Mouse (Mus musculus) testis, postnatal 14 days (tissue): ENCODE measurements around the gene F5.
A peak's percentile ranks its signal among the peaks of the same experiment; 100 is the strongest.

Experiments used
- DNase-seq: peaks from one replicate; pipeline ENCODE4 v3.0.0; 2021; ENCODE audit warnings: low spot score

The F5 gene

DNA sequence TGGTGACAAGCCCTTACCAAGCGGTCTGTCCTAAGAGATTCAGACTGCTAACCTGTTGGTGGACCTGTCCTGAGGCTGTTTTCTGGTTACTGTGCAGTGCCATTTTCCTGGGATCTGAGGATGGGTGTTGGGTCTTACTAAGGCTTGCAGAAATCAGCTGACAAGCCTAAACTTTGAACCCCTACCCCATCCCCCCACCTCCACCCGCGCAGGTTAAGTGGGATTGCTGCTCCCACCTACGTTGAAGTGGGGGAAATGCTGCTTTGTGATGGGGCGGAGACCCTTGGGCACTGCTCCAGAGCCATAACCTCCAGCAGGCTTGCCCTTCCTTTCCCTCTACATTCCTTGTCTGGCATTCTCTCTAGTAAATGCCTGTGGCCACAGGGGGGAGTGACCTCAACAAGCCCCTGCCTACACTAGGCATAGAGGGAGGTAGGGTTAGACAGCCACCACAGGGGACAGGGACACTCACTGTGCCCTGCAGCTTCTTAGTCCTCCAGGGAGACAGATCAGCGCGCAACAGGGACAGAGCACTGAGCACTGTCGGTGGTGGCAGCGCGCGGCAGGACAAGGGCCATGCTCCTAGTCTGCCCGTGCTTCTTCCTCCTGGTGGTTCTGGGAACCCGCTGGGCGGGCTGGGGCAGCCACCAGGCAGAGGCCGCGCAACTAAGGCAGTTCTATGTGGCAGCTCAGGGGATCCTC lies at the start of gene F5:
F5 (plus strand) TSS at position 452 of the 702 bp plus-strand sequence.
- no peak for DNase-seq

DNA sequence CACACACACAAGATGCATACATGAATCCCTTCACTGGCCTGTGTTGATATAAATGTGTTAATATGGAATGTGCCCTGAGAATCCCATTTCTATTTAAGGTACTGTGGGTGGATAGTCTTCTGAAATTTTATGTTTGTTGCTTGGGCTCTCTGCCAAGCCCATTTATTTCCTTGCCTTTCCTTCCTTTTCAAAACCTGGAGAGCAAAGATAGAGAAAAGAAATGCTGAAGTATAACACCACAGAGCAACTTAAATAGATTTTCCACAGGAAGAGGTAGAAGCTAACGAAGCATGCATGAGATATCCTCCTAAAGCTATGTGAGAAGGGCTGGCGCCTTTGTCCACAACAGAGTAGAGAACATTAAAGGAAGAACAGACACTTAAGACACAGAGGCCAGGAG lies 41.9 kb upstream of the F5 start:
- DNase-seq = no peak

DNA sequence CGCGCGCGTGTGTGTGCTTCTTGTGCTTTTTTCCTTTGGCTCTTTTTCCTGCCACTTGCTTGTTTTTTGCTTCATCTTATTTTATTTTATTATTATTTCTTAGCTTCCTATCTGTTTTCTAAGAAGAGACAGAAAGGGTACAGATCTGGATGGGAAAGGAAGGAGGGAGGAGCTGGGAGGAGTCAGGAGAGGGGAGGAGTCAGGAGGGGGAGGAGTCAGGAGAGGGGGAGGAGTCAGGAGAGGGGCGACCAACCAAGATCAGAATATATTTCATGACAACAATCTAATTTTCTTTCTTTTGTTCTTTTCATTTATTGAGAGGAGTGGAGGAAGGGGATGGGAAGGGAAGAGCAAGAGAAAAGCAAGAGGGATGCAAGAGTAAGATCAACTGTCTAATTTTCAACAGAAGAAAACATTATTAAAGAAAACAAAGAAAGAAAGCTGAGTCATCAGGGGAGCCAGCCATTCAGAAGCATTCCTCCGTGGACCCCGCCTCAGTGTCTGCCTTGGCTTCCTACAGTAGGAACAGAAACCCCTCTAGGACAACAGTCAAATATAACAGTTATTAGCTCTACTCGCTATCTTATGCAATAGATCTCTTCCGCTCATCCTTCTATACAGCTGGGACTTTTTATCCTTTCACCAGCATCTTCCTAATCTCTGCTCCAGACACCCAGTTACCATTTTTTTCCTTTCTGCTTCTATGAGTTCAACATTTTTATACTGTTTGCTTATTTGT lies 40.9 kb upstream of the F5 start:
- DNase-seq = no peak

DNA sequence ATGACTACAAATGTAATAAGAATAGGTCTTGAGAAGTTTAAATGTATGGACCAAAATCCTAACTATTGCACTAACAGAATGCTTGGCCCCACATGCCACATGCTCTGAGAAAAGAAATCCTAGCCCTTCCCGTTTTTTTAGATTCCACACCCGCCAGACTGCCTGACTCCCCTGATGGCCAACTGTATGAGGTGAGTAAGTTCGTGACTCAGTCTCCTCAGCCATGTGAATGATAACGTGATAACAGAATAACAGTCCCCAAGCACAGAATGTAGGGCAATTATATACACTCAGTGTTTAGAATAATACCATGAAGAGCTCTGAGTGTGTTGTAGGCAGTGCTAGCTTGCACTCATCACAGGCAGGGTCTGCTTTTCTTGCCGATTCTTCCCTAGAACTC lies 37.4 kb upstream of the F5 start:
- no peak for DNase-seq

DNA sequence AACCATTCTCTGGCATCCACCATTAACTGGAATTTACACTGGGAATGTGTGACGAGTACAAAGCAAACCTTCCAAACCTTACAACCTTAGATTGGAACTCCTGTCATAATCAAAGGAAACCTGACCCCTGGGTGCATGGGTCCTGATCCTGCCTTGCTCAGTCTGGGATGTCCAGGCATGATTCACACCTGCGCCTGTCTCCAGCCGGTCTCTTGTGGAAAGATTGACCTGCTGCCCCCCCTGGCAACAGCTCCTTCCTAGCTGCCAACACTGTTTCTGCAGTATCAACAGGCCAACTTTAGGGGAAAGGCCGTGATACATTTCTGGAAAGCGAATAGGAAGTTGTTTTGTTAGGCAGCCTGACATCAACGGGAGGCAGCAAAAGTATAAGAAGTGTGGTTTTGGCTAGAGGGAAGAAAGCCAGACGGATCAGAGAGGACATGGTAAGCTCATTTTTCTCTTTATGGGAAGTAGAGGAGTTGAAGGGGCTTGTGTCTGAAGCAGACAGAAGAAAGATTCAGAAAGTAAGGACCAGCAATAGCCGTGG lies 36.6 kb upstream of the F5 start, which contains the start of gene Selp:
Selp (plus strand) TSS at position 318 of the 547 bp plus-strand sequence.
- DNase-seq = no peak

DNA sequence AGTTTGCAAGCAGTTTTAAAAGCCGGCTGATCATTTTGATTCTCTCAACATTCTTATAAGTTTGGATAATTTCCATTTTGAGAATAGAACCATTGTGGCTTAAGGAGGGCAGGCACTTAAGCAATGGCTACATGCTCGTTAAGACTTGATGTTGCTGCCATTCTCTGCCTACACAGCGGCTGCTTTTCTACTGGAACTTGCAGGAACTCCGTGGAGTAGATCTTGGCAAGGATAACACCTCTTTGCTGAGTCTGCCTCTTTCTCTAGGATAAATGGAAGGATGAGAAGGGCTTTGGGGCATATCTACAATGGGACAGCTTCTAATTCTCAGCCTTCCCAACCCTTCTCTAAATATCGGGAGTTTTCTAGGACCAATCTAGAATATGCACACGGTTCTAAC lies 36.0 kb upstream of the F5 start:
- no peak for DNase-seq

DNA sequence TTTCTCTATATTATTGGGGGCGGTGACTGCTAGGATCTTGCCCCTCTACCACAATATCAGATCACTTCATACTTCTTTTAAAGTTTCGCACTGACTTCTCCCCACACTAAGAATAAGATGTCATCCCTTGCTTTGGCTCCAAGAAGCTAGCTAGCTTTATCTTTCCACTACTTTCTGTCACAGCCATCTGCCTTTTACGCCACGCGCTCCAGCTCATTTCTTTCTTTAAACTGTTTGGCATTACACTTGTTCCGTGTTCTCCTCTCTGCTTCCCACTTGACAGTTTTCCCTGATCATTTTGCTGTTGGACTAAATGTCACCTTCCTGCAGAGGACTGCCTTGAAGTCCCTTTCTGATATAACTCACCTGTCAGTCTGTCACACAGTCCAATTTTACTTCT lies 33.8 kb upstream of the F5 start:
- no peak for DNase-seq

DNA sequence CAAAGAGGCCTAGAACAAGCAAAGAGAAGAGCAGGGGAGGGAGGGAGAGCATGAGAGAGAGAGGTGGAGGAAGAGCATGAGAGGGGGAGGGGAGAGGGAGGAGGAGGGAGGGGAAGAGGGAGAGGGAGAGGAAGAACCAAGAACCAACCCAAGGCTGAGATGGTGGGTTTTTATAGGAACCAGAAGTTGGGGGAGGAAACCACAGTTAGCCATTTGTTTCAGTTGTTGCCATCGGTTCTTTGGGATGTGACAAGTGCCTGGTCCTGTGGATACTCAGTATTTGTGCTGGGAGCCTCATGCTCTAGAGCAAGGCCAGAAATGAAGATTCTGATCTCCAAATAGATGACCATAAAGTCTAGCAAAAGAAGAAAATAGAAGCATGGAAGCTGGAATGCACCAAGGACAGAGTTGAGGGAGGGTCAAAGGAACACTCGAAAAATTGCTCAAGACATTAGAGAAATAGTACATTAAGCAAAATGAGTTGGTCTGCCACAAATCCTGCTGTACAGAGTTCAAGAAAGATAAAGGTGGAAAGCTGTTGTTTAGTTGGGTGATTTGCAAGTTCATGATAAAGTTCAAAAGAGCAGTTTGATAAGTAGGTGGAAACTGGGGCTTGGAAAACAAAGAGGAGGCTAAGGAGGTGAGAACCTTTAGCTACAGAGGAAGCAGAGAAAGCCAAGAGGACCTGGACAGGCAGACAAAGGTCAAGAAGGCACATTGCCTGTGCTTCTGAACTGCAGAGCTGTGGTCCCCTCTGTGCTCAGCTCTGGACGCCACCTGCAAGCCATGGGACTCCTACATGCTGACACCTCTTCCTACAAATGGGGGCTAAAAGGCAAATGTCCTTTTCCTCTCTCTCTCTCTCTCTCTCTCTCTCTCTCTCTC lies 31.5 kb upstream of the F5 start:
- DNase-seq = no peak

DNA sequence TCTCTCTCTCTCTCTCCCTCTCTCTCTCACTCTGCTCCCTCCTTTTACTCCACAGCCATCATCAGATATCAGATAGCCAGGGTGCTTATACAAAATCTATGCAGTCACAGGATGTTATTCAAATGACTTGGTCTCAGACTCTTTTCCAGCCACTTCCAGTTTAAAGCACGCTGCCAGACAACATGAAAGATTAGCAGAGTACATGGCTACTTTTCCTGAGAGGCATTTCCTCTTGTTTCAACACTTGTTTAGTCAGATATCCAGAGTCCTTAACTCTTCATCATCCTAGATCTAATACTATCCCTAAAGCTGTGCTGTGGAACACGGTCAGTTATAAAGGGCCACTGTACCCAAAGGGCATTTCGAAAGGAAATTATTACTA lies 30.9 kb upstream of the F5 start:
- DNase-seq = no peak

DNA sequence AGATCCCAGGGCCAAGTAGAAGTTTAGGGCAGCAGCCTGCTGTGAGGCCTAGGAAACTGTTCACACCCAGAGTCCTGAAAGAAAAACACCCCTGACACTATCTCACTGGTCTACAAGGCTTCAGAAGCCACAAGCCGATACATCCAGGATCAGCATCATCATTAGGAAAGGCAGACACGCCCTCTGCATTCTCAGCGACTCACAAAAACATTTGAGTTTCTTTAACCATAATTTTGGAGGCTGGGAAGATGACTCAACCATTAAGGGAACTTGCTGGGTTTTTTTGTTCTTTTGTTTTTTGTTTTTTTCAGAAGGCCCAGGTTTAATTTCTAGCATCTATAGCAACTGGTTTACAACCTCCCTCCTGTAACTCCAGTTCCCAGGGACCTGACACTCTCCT lies 27.8 kb upstream of the F5 start:
- DNase-seq = no peak

DNA sequence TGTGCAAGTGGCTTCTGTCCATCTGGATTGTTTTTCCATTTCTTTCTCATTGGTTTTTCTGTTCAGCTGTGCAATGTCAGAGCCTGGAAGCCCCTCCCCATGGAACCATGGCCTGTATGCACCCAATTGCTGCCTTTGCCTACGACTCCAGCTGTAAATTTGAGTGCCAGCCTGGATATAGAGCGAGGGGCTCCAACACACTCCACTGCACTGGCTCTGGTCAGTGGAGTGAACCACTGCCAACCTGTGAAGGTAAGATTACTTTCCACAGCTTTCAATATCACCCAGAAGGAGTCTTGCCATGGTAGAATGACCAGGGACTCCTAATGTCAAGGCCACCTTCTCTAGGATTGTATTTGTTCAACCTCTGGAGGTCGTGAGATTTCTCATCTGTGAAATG lies 21.6 kb upstream of the F5 start:
- DNase-seq = no peak

DNA sequence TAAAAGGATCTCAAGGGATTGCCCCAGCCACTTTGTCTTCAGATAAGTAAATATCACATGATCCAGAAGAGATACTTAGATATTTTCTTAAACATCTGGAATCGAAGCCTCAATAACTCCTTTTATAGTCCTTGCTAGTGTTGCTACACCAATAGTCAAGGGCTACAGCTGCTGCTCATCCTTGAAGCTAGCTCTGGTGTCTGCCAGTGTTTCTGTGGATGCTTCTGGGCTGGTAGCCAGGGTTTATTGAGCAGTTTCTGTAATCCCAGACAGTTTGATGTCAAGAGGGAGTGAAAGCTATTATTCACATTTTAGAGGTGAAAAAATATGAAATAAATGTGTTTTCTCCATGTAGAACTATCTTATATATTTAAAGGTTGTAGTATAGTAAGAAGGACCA lies 19.0 kb upstream of the F5 start:
- no peak for DNase-seq

DNA sequence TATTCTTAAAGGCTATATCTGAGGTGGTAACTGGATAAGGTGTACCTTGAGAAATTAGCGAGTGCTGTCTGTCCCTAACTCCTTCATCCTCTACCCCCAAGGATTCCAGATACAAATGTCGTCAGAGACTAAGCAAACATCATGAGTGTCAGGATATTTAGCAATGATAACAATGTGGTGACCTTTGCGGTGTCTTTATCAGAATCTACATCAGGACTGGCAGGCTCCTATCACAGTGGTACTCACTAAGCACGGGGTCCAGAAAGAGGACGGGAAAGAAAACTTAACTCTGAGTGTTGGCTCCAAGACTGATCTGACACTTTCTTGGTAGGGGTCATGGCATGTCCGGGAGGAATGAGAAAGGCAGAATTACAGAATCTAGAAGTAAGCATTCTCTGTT lies 17.5 kb upstream of the F5 start:
- DNase-seq = no peak

DNA sequence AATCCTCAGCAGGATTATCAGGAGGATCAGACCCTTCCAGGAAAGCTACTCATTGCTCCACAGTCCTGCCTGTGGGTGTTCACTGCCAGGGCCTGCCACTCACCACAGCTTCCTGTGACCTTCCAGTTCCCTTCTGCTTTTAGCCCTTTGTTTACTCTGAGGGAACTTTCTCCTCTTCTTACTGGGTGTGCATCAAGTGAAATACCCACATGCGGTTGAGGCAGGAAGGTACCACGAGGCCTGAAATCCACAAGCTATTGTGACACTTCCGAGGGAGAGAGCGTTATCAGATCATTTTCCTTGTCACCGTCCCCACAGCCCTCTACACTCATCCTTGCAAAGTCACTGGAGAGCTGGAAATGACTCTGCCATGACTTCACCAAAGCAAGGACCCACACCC lies 16.3 kb upstream of the F5 start:
- DNase-seq = no peak

DNA sequence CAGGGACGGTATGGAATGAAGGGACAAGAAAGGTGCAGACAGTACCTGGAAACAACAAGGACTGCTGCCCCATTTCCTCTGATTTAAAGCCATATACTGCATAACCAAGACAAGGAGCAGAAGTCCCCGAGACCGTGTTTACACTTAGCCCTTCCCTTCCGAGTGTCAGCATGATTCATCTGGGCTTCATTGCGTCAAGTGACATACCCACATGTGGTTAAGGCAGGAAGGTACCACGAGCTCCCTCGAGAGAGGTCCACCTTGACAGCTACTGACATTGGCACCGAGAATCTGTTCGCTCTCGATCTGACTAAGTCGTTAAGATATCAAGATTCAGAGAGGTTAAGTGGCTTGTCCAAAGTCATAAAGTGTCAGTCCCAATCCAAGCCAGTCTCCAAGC lies 15.7 kb upstream of the F5 start:
- DNase-seq = no peak

DNA sequence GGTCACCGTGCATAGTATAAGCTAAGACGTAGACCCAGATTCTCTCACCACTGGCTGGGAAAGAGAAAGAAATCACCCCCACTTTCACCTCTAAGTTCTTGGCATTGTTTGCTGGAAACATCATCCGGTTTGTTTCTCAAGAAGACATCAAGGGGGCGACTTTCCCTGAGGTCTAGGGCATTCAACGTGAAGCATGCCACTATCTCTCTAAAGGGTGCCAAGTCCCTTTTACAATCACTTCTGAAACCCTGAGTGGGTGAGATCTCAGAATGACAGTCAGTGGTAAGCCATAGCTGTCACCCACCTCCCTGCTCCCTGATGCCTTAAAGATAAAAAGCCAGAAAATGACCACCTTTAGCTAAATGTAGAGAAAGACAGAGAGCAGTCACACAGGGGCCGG lies 15.0 kb upstream of the F5 start:
- no peak for DNase-seq

DNA sequence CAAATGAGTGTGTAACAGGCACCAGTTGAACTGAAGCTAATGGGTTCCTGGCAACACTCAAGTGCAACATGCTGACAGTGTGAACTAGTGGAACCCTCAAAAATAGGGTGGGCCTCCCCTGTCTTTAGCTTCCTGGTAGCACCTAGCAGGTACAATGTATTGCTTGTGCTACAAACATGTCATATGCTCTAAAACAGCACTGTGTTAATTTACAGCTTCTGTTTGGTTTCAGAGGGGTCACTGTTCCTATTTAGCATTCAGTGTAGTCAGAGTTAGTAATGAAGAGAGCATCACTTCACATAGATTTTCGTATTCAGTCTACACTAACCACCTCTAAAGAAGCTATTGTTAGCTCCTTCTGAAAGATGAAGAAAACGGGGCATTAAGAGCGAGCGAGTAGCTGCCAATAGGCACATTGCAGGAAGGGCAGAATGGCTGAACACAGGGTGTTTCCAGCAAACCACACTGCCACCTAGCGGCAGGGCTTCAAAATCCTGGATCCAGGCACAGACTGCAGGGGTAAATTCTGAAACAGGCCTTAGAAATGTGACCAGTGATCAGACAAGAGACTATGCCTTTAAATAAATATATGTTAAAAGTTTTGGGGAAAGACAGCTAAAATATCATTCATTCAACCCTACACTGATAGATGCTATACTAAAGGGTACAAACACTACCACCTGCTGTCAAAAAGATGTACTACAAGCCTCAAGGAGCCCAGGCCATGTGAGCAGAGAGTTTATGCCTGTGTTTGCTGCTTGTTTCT lies 13.1 kb upstream of the F5 start:
- DNase-seq = peak; percentile 28

DNA sequence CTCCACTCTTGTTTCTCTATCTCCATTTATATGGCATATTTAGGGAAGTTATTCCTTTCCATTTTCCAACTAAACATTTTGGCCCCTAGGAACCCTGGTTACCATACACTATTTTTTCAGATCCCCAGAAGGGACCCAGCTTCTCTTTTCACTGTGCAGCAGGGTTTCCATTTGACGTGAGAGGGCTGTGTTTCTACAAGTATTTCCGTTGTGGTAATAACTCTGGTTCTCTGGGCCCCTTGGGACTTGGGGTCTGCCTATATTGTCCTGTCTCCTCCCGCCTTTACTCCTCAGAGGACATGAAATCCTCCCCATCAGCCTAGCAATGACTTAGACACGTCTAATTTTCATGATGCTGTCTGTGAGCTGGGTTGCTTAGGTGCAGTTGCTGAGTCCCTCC lies 12.2 kb upstream of the F5 start:
- DNase-seq = no peak

DNA sequence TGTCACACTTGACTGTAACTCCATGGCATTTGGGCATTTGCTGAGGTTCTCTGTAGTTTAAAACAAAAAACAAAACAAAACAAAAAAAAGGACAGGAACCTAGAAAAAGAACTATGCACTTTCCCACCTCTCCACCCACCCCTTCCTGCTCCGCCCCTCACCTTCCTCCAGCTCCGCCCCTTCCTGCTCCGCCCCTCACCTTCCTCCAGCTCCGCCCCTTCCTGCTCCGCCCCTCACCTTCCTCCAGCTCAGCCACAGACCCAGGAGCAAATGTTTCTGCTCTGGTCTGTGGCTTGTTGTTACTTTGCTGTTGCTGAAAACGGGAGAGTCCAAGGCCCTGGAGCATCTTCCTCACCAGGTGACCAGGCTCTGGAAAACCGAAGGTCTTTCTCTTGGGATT lies 2.6 kb upstream of the F5 start:
- DNase-seq = peak; percentile 24

DNA sequence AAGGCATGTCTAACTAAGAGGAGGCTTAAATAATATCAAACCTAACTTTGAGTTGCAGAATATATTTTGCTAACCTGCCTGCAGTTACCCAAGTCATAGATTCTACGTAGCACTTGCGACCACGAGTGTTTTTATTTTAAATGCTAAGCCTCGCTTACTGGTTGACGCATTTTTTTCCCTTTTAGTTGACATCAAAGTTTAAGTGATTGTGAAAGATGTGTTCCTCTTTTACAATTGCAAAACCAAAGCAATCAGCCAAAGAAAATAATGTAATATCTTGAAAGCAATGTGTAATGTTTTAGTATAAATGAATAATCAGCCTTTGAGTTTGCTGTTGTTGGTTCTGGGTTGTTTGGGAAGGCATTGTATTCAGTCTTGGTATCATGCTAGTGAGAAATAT lies 1.2 kb downstream of the F5 start:
- DNase-seq = no peak

DNA sequence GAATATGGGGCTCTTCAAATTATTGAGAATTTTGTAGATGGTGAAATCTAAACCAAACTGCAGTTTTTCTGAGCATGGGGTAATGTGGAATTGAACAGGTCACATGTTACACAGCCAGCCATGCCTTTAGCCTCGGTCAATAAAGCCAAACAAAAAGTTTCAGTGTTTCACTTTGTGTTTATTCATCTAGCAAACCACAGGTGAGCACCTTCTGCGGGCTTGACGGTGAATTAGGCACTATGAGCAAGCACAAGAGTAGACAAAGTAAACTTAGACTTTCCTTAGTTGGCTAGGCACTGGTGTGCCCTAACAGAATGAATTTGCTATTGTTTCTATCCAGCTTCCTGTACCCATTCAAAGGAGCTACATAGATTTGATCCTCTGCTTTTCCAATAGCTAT lies 3.3 kb downstream of the F5 start:
- no peak for DNase-seq

DNA sequence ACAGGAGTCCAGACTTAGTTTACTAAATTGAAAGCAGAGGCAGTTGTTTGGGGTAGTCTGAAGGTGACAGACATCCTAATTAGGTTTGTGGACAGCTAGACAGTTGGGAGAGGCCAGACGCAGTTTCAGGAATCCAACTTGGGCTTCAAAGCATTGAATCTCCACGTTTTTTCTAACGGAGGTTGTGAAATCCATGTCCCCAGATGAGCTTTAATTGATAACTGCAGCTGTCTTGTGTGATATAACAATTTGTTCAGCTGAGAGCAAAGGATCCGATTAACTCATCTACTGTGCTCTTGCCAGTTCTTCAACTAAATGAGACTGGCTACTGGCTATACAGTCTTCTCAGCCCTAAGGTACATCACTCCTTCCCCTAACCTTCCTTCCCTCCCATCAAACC lies 6.9 kb downstream of the F5 start:
- no peak for DNase-seq
